Mouse (Mus musculus): ENCODE measurements at regions not wholly inside any gene's neighbourhood (a gene's known extent, or its start where the extent isn't known, plus 50 kb on each side); places are given as distances from the start of the nearest gene placed in this dataset.

- TF ChIP-seq EP300 (IDR thresholded peaks at IDR 0.05; ENCODE audit: low read depth in 1 of 2, low read length in 2 of 2) (no peak), POLR2A (IDR thresholded peaks at IDR 0.05; ENCODE audit: control insufficient read depth in 1 of 2, insufficient read depth in 1 of 2, low read depth in 1 of 2, low read length in 2 of 2, poor library complexity in 1 of 2) (no peak), USF1 (IDR thresholded peaks at IDR 0.05; ENCODE audit: low read depth, low read length) (no peak), CTCF (IDR thresholded peaks at IDR 0.05 in 2 of 3, conservative IDR thresholded peaks at IDR 0.05 in 1 of 3; ENCODE audit: control insufficient read depth in 1 of 3, insufficient read depth in 1 of 3, low read depth in 2 of 3, low read length in 3 of 3, poor library complexity in 1 of 3, severe bottlenecking in 1 of 3) (no peak), RCOR1 (IDR thresholded peaks at IDR 0.05; ENCODE audit: low read depth, low read length) (no peak), USF2 (IDR thresholded peaks at IDR 0.05; ENCODE audit: borderline replicate concordance in 1 of 2, insufficient read depth in 1 of 2, low read depth in 1 of 2, low read length in 2 of 2) (no peak), ZC3H11A (IDR thresholded peaks at IDR 0.05; ENCODE audit: low read depth, low read length) (no peak), SIN3A (IDR thresholded peaks at IDR 0.05; ENCODE audit: low read length) (no peak), HCFC1 (IDR thresholded peaks at IDR 0.05; ENCODE audit: low read depth, low read length) (no peak), MEF2A (IDR thresholded peaks at IDR 0.05; ENCODE audit: extremely low read depth, insufficient replicate concordance, low read depth, low read length, poor library complexity, severe bottlenecking) (no peak), JUND (IDR thresholded peaks at IDR 0.05; ENCODE audit: low read depth, low read length) (no peak), MAZ (IDR thresholded peaks at IDR 0.05; ENCODE audit: low read depth, low read length) (no peak), ZKSCAN1 (IDR thresholded peaks at IDR 0.05; ENCODE audit: low read depth, low read length) (no peak)
These were observed 488.1 kb upstream of the Marcks start for GRCm38 (mm10) chr10:37626758-37627201.
